ENCODE assay signal across 8 mouse cellular contexts in the genomic region with DNA sequence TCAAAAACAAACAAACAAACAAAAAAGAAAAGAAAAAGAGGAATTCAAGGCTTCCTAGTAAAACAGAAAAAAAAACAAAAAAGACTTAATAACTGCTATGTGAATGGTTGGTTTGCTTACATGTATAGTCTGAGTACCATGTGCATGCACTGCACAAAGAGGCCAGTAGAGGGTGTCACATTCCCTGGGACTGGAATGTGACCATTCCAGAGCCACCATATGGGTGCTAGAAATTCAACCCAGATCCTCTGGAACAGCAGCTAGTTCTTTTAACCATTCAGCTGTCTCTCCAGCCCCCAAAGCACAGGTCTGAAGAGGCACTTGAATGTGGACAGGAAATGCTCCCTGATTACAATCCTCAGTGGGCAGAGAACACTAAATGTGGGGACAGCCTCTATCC. TPM values are rescaled to one million over a fixed set of nuclear protein-coding genes. Genes with fewer than 3 reads are reported as not detected.
DNase-seq lines count a peak whose midpoint lies in the region.

No protein-coding gene starts in this region.

- intact Hi-C loops in heart, postnatal 25 days (cut with DNase I): loop anchor here (5.0 kb wide), 2 partner anchors 35 to 185 kb away; no protein-coding TSS in a partner anchor

- DNase-seq in heart, postnatal 4 days: peak; percentile 46
- no peak for DNase-seq in heart, postnatal 25 days (ENCODE audit: low spot score)
- DNase-seq in 416B (ENCODE audit: low read depth): peak; percentile 25
- DNase-seq in NIH3T3 (ENCODE audit: low read depth): peak; percentile 50
- DNase-seq in kidney, postnatal 4 days: peak; percentile 56 to 61
- peak; percentile 78 for DNase-seq in testis, postnatal 14 days (ENCODE audit: low spot score)
- DNase-seq in layer of hippocampus, adult 9-10 months (ENCODE audit: low spot score): no peak
- no peak for DNase-seq in left cerebral cortex, adult 9 months (ENCODE audit: low spot score in 2 of 2)

RNA-seq across cellular contexts. Expression of a gene that starts 21.0 kb away (rescaled TPM):
- 10 to 100 TPM; 64.3 to 67.4 TPM for total RNA-seq in heart, postnatal 4 days (2021)
- 10 to 100 TPM; 32.8 to 38.2 TPM for total RNA-seq in heart, postnatal 25 days (2021)

RNA-seq across cellular contexts. Expression of a gene that starts 35.1 kb away (rescaled TPM):
- total RNA-seq in heart, postnatal 4 days (2021): 10 to 100 TPM; 63.1 to 65.3 TPM
- total RNA-seq in heart, postnatal 25 days (2021): 10 to 100 TPM; 54.9 to 64.2 TPM

RNA-seq across cellular contexts. Expression of a gene that starts 43.2 kb away (rescaled TPM):
- not detected for total RNA-seq in heart, postnatal 4 days (2021)
- total RNA-seq in heart, postnatal 25 days (2021): under 1 TPM in 1 of 2 experiments, not detected in 1; 0.42 TPM

RNA-seq across cellular contexts. Expression of a gene that starts 45.6 kb away (rescaled TPM):
- total RNA-seq in heart, postnatal 4 days (2021): 100 to 1,000 TPM; 224 to 227 TPM
- total RNA-seq in heart, postnatal 25 days (2021): 10 to 100 TPM; 68.9 to 75.4 TPM

Comparison
In these comparisons a context has a peak if more than half of its experiments do, and no peak if none do; other contexts are left out.
1. DNase-seq: peak in heart, postnatal 4 days (single experiment), 416B (single experiment), NIH3T3 (single experiment), kidney, postnatal 4 days (2 of 2) and testis, postnatal 14 days (single experiment); none in heart, postnatal 25 days (single experiment), layer of hippocampus, adult 9-10 months (single experiment) and left cerebral cortex, adult 9 months (0 of 2).